Mouse (Mus musculus) hindbrain, embryonic 14.5 days (tissue): Measurements from ENCODE around the gene Crip1. TPM values are rescaled to one million over a fixed set of nuclear protein-coding genes. Genes with fewer than 3 reads are reported as not detected.
"Not testable (repeated sequence)": the region's sequence is repeated elsewhere in the genome, so short reads cannot be mapped to it uniquely, and the experiment has no call there.

Experiments used
- ATAC-seq: fragments of 200-750 bp; cut with Nextera tagmentation; 2 replicates; pipeline ENCODE4 v1.8.0; 2017; ENCODE audit warnings: moderate number of reproducible peaks, mild to moderate bottlenecking, moderate TSS enrichment, moderate library complexity; ENCODE audit not compliant: low FRiP score
- DNase-seq: peaks from one replicate; pipeline ENCODE4 v3.0.0-alpha.2; 2015; ENCODE audit warnings: low spot score
- H3K27ac ChIP-seq: fragments of 300-500 bp; sonication (generic); 2 replicates; pipeline ENCODE4 v1.5.1; 2014; ENCODE audit warnings: mild to moderate bottlenecking, moderate library complexity
- H3K27me3 ChIP-seq: fragments of 300-500 bp; sonication (generic); 2 replicates; pipeline ENCODE4 v1.6.1; 2014; ENCODE audit warnings: mild to moderate bottlenecking, low read length, mixed read lengths; ENCODE audit not compliant: control insufficient read depth, insufficient read depth
- H3K36me3 ChIP-seq: fragments of 300-500 bp; sonication (generic); replicated peaks from 2 replicates; pipeline ENCODE4 v1.6.1; 2014; ENCODE audit not compliant: control insufficient read depth, insufficient read depth
- H3K4me1 ChIP-seq: fragments of 300-500 bp; sonication (generic); replicated peaks from 2 replicates; pipeline ENCODE4 v1.6.1; 2014; ENCODE audit warnings: antibody characterized with exemption, low read length, mixed read lengths; ENCODE audit not compliant: control insufficient read depth, insufficient read depth
- H3K4me2 ChIP-seq: fragments of 300-500 bp; sonication (generic); replicated peaks from 2 replicates; pipeline ENCODE4 v1.6.1; 2014; ENCODE audit warnings: mild to moderate bottlenecking, moderate library complexity
- H3K4me3 ChIP-seq: fragments of 300-500 bp; sonication (generic); replicated peaks from 2 replicates; pipeline ENCODE4 v1.5.1; 2014; ENCODE audit warnings: mild to moderate bottlenecking, low read length
- H3K9ac ChIP-seq: fragments of 300-500 bp; sonication (generic); 2 replicates; pipeline ENCODE4 v1.6.1; 2014
- H3K9me3 ChIP-seq: fragments of 300-500 bp; sonication (generic); 2 replicates; pipeline ENCODE4 v1.6.1; 2016; ENCODE audit warnings: low read length; ENCODE audit not compliant: control insufficient read depth
- WGBS: fragments of 180-500 bp; shearing (Covaris S2); extraction: QIAGEN DNeasy Blood & Tissue Kit; methylation state at CpG from one replicate; pipeline ENCODE4 v1.1.7; 2014; 5-methylcytosine and 5-hydroxymethylcytosine counted together
- polyA plus RNA-seq: library from polyadenylated mRNA; unstranded; fragments of >200 nt; fragmentation: Nextera tagmentation; extraction: Ambion mirVana; gene quantifications from 2 replicates; pipeline ENCODE4 v1.2.1, GENCODE M21; 2014

Crip1 gene
- polyA plus RNA-seq, 1 experiment from 2014 or later, result 34.4 TPM

GRCm38 (mm10) chr12:113186326-113187010, 40.4 kb downstream of the Crip1 start:
- ATAC-seq, result peak; percentile 9; the same call in 1 of the 2 replicates
- Histone ChIP-seq H3K9me3 (peaks cover 3% of the 10 kb centered on the region; the same call in 1 of the 2 replicates), H3K9ac (peak overlapping the region; percentile 88), H3K36me3 (peaks cover 34% of the 10 kb centered on the region), H3K27ac (peak overlapping the region; percentile 66; the same call in 1 of the 2 replicates), H3K4me3 (peak overlapping the region; percentile 75), H3K4me2 (peak overlapping the region; percentile 59), H3K4me1 (peaks cover 18% of the 10 kb centered on the region), H3K27me3 (no peaks in the 10 kb centered on the region)
- no peak for DNase-seq
- 33% methylated on average over 12 of the region's 12 CpGs for WGBS

DNA sequence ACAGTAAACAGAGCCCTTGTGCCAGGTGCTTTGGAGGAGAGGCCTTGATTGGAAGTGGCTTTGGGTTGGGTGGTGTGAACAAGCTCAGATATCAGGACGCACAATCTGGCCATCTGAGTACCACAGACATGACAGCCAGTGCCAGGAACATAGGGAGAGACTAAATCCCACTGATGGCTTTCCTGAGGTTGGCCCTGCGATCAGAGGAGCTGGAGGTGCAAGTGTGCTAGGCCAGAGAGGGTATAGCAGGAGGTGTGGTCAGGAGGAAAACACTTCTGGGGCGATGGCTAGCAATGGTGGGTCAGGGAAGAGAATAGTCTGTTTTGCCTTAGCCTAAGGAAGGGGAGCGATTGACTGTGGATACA, 40.9 kb downstream of the Crip1 start:
- Histone ChIP-seq H3K9ac (peak overlapping the region; percentile 88), H3K4me1 (peaks cover 18% of the 10 kb centered on the region), H3K4me3 (peak overlapping the region; percentile 75), H3K27me3 (no peaks in the 10 kb centered on the region), H3K36me3 (peaks cover 35% of the 10 kb centered on the region), H3K27ac (no peak overlapping the region), H3K4me2 (peak overlapping the region; percentile 59), H3K9me3 (peaks cover 3% of the 10 kb centered on the region; the same call in 1 of the 2 replicates)
- DNase-seq (no peak), ATAC-seq (no peak)
- 58% methylated on average over 4 of the region's 4 CpGs for WGBS

DNA sequence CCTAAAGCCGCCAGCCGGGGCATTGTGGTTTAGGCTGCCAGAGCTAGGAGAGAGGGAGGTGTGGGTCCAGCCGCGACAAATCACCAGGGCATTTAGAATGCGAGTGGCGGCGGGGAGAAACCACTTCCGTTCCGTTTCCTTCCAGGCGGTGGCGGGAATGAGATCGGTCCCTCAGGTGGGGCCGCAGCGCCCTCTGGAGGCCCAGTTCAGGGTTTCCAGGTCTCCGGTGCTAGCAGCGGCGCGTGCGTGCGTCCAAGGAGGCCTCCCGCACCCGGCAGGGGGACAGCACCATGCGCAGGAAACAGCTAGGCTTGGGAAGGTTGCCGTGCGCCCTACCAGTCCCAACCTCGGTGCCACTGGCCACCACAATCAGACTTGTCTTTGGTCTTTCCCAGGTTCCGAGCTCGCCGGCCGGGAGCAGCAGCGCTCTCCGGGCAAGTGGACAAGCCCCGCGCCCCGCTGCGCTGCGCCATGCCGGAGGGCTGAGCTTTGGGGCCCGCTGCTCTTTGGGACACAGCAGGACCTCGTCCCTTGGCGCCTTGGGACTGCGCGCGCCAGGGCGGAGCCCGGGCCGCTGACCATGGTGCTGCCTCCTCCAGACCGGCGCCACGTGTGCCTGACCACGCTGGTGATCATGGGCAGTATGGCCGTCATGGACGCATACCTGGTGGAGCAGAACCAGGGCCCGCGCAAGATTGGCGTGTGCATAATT, 41.6 kb downstream of the Crip1 start:
- H3K9me3 ChIP-seq, result peaks cover 3% of the 10 kb centered on the region; the same call in 1 of the 2 replicates
- peak overlapping the region; percentile 75 for H3K4me3 ChIP-seq
- H3K4me2 ChIP-seq, result peak overlapping the region; percentile 59
- ATAC-seq (peak; percentile 43), DNase-seq (peak; percentile 89)
- H3K27me3 ChIP-seq, result no peaks in the 10 kb centered on the region
- H3K27ac ChIP-seq, result peak overlapping the region; percentile 54; the same call in 1 of the 2 replicates
- H3K4me1 ChIP-seq, result peaks cover 18% of the 10 kb centered on the region
- H3K36me3 ChIP-seq, result peaks cover 37% of the 10 kb centered on the region
- WGBS, result 4% methylated on average over 56 of the region's 56 CpGs
- peak overlapping the region; percentile 88 for H3K9ac ChIP-seq

- DNase-seq, result no peak
- Histone ChIP-seq H3K9me3 (peaks cover 3% of the 10 kb centered on the region; the same call in 1 of the 2 replicates), H3K36me3 (peaks cover 42% of the 10 kb centered on the region), H3K4me1 (peaks cover 18% of the 10 kb centered on the region), H3K9ac (no peak overlapping the region; the same call in 1 of the 2 replicates), H3K27ac (no peak overlapping the region), H3K4me2 (peak overlapping the region; percentile 59), H3K27me3 (no peaks in the 10 kb centered on the region), H3K4me3 (peak overlapping the region; percentile 75)
- 91% methylated on average over 51 of the region's 51 CpGs for WGBS
- no peak for ATAC-seq
Measured at GRCm38 (mm10) chr12:113188349-113189055, 42.4 kb downstream of the Crip1 start.

- Histone ChIP-seq H3K4me2 (no peak overlapping the region), H3K9me3 (peaks cover 2% of the 10 kb centered on the region; the same call in 1 of the 2 replicates), H3K4me1 (no peaks in the 10 kb centered on the region), H3K27me3 (no peaks in the 10 kb centered on the region), H3K9ac (no peak overlapping the region), H3K36me3 (peaks cover 39% of the 10 kb centered on the region), H3K27ac (no peak overlapping the region), H3K4me3 (no peak overlapping the region)
- 83% methylated on average over 2 of the region's 2 CpGs for WGBS
- DNase-seq (no peak), ATAC-seq (no peak)
Measured at GRCm38 (mm10) chr12:113193423-113193822, 47.3 kb downstream of the Crip1 start.

DNA sequence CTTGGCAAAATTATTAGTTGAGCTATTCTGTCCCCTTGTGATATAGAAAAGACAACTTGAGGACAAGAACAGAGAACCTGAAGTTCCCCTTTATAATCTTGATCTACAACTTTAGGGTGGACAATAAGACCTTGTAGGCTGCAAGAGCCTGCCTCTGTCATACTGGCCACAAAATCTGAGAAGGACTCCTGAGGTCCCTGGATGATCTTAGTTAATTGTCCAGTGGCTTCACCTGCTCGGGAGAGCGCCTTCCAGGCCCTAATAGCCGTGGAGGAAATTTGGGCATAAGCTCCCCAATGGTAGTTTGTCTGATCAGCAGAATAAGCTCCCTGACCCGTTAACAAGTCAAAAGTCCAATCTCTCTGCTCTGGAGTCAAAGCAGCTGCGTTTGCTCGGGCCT, 53.0 kb downstream of the Crip1 start:
- not testable (repeated sequence) for H3K4me1 ChIP-seq, ATAC-seq, H3K4me2 ChIP-seq, H3K27me3 ChIP-seq, H3K9ac ChIP-seq, H3K4me3 ChIP-seq, H3K27ac ChIP-seq, DNase-seq, H3K36me3 ChIP-seq, H3K9me3 ChIP-seq
- WGBS, result 100% methylated on average over 3 of the region's 6 CpGs

DNA sequence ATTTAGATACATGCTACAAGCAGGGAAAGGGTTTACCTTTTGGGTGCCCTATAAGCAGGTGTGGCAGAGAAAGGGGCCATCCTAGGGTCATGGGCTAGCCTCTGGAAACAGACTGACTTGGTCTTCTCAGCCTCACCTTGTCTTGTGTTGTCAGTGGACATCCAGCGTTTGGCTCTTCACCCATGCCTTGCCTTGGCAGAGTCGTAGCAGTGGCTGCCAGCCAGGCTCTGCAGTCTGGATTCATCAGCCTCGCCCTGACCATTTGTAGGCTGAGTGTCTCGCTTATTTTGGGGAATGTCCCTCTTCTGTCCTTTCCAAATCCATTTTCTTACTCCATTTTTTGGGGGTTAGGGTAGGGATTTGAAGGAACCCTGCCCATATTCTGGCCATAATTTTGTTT, 55.2 kb downstream of the Crip1 start:
- no peak overlapping the region for H3K9ac ChIP-seq
- 0 out of 2 replicates have a peak, but pooled peaks cover 4% of the 10 kb centered on the region for H3K9me3 ChIP-seq
- no peak for ATAC-seq
- H3K4me1 ChIP-seq, result no peaks in the 10 kb centered on the region
- no peak for DNase-seq
- H3K4me3 ChIP-seq, result no peak overlapping the region
- H3K36me3 ChIP-seq, result no peaks in the 10 kb centered on the region
- H3K4me2 ChIP-seq, result no peak overlapping the region
- no peaks in the 10 kb centered on the region for H3K27me3 ChIP-seq
- no peak overlapping the region for H3K27ac ChIP-seq
- WGBS, result 94% methylated on average over 4 of the region's 4 CpGs

GRCm38 (mm10) chr12:113202008-113202407, 55.9 kb downstream of the Crip1 start:
- Histone ChIP-seq H3K36me3 (no peaks in the 10 kb centered on the region), H3K27me3 (no peaks in the 10 kb centered on the region), H3K4me1 (no peaks in the 10 kb centered on the region), H3K9me3 (0 out of 2 replicates have a peak, but pooled peaks cover 4% of the 10 kb centered on the region), H3K9ac (no peak overlapping the region), H3K27ac (no peak overlapping the region), H3K4me3 (no peak overlapping the region), H3K4me2 (no peak overlapping the region)
- DNase-seq, result no peak
- no peak for ATAC-seq
